Comparison of ENCODE assay signal across 21 mouse cellular contexts in genomic region chr10:6953115-6953514, GRCm38 (mm10).
DNase-seq lines count a peak whose midpoint lies in the region; ATAC-seq and TF ChIP-seq lines count a peak whose summit lies in the region.
"Had no signal": no experiment of that assay in that cellular context is flagged by ENCODE, and none has a peak within 500 bp of the region (broad histone marks: within the 10 kb centered on the region; RNA-seq: fewer than 3 reads in every experiment).

No protein-coding gene starts in this region.

- H3K4me2 ChIP-seq in kidney, embryonic 15.5 days: no peak overlapping the region
- H3K4me2 ChIP-seq: embryonic facial prominence, embryonic 12.5 days; forebrain, embryonic 13.5 days; forebrain, embryonic 15.5 days had no signal

- peak; percentile 13 for ATAC-seq in CD4-positive, CD25-positive, alpha-beta regulatory T cell, adult 4 months
- ATAC-seq in Patski: peak; percentile 47
- ATAC-seq in kidney, embryonic 15.5 days (replicated peaks; ENCODE audit: low FRiP score): no peak
- no peak for ATAC-seq in inflammation-experienced regulatory T-cells, adult 6 months
- no peak for ATAC-seq in megakaryocyte-erythroid progenitor cell, adult 5-6 weeks (replicated peaks; ENCODE audit: low FRiP score, low TSS enrichment, poor library complexity, severe bottlenecking)
- ATAC-seq: forebrain, embryonic 13.5 days; forebrain, embryonic 15.5 days; forebrain, postnatal 0 days had no signal

- H3K4me3 ChIP-seq in kidney, embryonic 15.5 days (replicated peaks): no peak overlapping the region
- H3K4me3 ChIP-seq: embryonic facial prominence, embryonic 10.5 days; embryonic facial prominence, embryonic 12.5 days; forebrain, embryonic 13.5 days; forebrain, embryonic 15.5 days had no signal

- H3K4me1 ChIP-seq in kidney, embryonic 15.5 days: no peaks in the 10 kb centered on the region
- H3K4me1 ChIP-seq: embryonic facial prominence, embryonic 10.5 days; embryonic facial prominence, embryonic 12.5 days; forebrain, embryonic 13.5 days; forebrain, embryonic 15.5 days had no signal

- CTCF ChIA-PET in Patski (lab: Charles Lee): no interaction called here

- DNase-seq in 3T3-L1 (ENCODE audit: low read depth, low spot score): peak; percentile 54
- DNase-seq in 416B (ENCODE audit: low read depth): peak; percentile 49
- no peak for DNase-seq in Patski (ENCODE audit: low read depth, low spot score)
- no peak for DNase-seq in ovary, postnatal 36 days (ENCODE audit: low spot score)
- DNase-seq: adrenal gland, adult 2 months; adrenal gland, postnatal 10 days; adrenal gland, postnatal 25 days; cerebellum, adult 11-12 months; cerebellum, adult 2 months; cerebellum, adult 9-10 months; cerebellum, postnatal 10 days; cerebellum, postnatal 25 days; forebrain, postnatal 0 days had no signal

- no peak overlapping the region for H3K27ac ChIP-seq in kidney, embryonic 15.5 days
- H3K27ac ChIP-seq: embryonic facial prominence, embryonic 10.5 days; embryonic facial prominence, embryonic 12.5 days; forebrain, embryonic 13.5 days; forebrain, embryonic 15.5 days had no signal

- in situ Hi-C loops in Patski (cut with MboI; ENCODE audit: low pct_unique_long_range_greater_than_20kb): no loop called here

- H3K9me3 ChIP-seq in kidney, embryonic 15.5 days (replicated peaks): no peaks in the 10 kb centered on the region
- H3K9me3 ChIP-seq: embryonic facial prominence, embryonic 10.5 days; embryonic facial prominence, embryonic 12.5 days; forebrain, embryonic 13.5 days; forebrain, embryonic 15.5 days had no signal

- H3K36me3 ChIP-seq in kidney, embryonic 15.5 days: no peaks in the 10 kb centered on the region
- H3K36me3 ChIP-seq: embryonic facial prominence, embryonic 10.5 days; embryonic facial prominence, embryonic 12.5 days; forebrain, embryonic 15.5 days had no signal

- POLR2A ChIA-PET in Patski (lab: Charles Lee): no interaction called here

- no peak for TF ChIP-seq CTCF in Patski (IDR thresholded peaks at IDR 0.05)

- whole genome bisulfite sequencing in kidney, embryonic 15.5 days: 71% methylated on average over 1 of the region's 1 CpGs

- peaks cover 5% of the 10 kb centered on the region for H3K27me3 ChIP-seq in Patski
- no peaks in the 10 kb centered on the region for H3K27me3 ChIP-seq in kidney, embryonic 15.5 days
- H3K27me3 ChIP-seq: embryonic facial prominence, embryonic 12.5 days; forebrain, embryonic 13.5 days; forebrain, embryonic 15.5 days had no signal

- no peak overlapping the region for H3K9ac ChIP-seq in kidney, embryonic 15.5 days
- H3K9ac ChIP-seq: embryonic facial prominence, embryonic 12.5 days; forebrain, embryonic 13.5 days; forebrain, embryonic 15.5 days; forebrain, postnatal 0 days had no signal

Comparison
In these comparisons a context has a peak if more than half of its experiments do, and no peak if none do; other contexts are left out.
1. DNase-seq: peak in 3T3-L1 (single experiment) and 416B (single experiment); none in Patski (single experiment) and ovary, postnatal 36 days (single experiment).
2. ATAC-seq: peak in CD4-positive, CD25-positive, alpha-beta regulatory T cell, adult 4 months (single experiment) and Patski (single experiment); none in kidney, embryonic 15.5 days (single experiment), inflammation-experienced regulatory T-cells, adult 6 months (single experiment) and megakaryocyte-erythroid progenitor cell, adult 5-6 weeks (single experiment).